Mouse (Mus musculus) limb, embryonic 15.5 days (tissue): Measurements from ENCODE around the gene Gadd45gip1. TPM values are rescaled to one million over a fixed set of nuclear protein-coding genes. Genes with fewer than 3 reads are reported as not detected.

Experiments
- ATAC-seq: fragments of 200-750 bp; cut with Nextera tagmentation; 2 replicates; pipeline ENCODE4 v1.8.0; 2017; ENCODE audit warnings: low read depth, moderate TSS enrichment; ENCODE audit not compliant: insufficient number of reproducible peaks, low FRiP score, low TSS enrichment
- H3K27ac ChIP-seq: fragments of 300-500 bp; sonication (generic); 2 replicates; pipeline ENCODE4 v1.5.1; 2015; ENCODE audit warnings: moderate library complexity, mild to moderate bottlenecking, inconsistent platforms
- H3K27me3 ChIP-seq: fragments of 300-500 bp; sonication (generic); 2 replicates; pipeline ENCODE4 v1.6.1; 2015; ENCODE audit warnings: inconsistent platforms
- H3K36me3 ChIP-seq: fragments of 300-500 bp; sonication (generic); 2 replicates; pipeline ENCODE4 v1.6.1; 2015; ENCODE audit warnings: inconsistent platforms
- H3K4me1 ChIP-seq: fragments of 300-500 bp; sonication (generic); 2 replicates; pipeline ENCODE4 v1.6.1; 2015; ENCODE audit warnings: inconsistent platforms
- H3K4me2 ChIP-seq: fragments of 300-500 bp; sonication (generic); 2 replicates; pipeline ENCODE4 v1.6.1; 2015; ENCODE audit warnings: mild to moderate bottlenecking, inconsistent platforms
- H3K4me3 ChIP-seq: fragments of 300-500 bp; sonication (generic); 2 replicates; pipeline ENCODE4 v1.5.1; 2015; ENCODE audit warnings: mild to moderate bottlenecking, inconsistent platforms
- H3K9ac ChIP-seq: fragments of 300-500 bp; sonication (generic); 2 replicates; pipeline ENCODE4 v1.6.1; 2015; ENCODE audit warnings: inconsistent platforms
- H3K9me3 ChIP-seq: fragments of 300-500 bp; sonication (generic); 2 replicates; pipeline ENCODE4 v1.6.1; 2016; ENCODE audit warnings: inconsistent platforms
- WGBS: fragments of 180-500 bp; shearing (Covaris S2); methylation state at CpG from one replicate; pipeline ENCODE4 v1.1.7; 2015; 5-methylcytosine and 5-hydroxymethylcytosine counted together
- polyA plus RNA-seq: library from polyadenylated mRNA; unstranded; fragments of >200 nt; fragmentation: Nextera tagmentation; extraction: Ambion mirVana; gene quantifications from 2 replicates; pipeline ENCODE4 v1.2.1, GENCODE M21; 2015

Gene Gadd45gip1
- polyA plus RNA-seq, 1 experiment from 2014 or later: 45.6 TPM

- 58% methylated on average over 14 of the region's 14 CpGs for WGBS
- peak overlapping the region; percentile 76; the same call in 1 of the 2 replicates for H3K27ac ChIP-seq
- H3K27me3 ChIP-seq: peaks cover 13% of the 10 kb centered on the region; the same call in 1 of the 2 replicates
- H3K4me2 ChIP-seq: no peak overlapping the region
- no peak overlapping the region for H3K9ac ChIP-seq
- no peaks in the 10 kb centered on the region; the same call in 1 of the 2 replicates for H3K36me3 ChIP-seq
- H3K4me3 ChIP-seq: no peak overlapping the region
- H3K4me1 ChIP-seq: peaks cover 99% of the 10 kb centered on the region
- no peak for ATAC-seq
- no peaks in the 10 kb centered on the region for H3K9me3 ChIP-seq
Measured at GRCm38 (mm10) chr8:84787523-84788302, 43.6 kb upstream of the Gadd45gip1 start.

GRCm38 (mm10) chr8:84788896-84789295 lies 42.4 kb upstream of the Gadd45gip1 start:
- H3K4me2 ChIP-seq: peak overlapping the region; percentile 37
- ATAC-seq: no peak
- H3K27ac ChIP-seq: peak overlapping the region; percentile 71
- H3K27me3 ChIP-seq: peaks cover 11% of the 10 kb centered on the region; the same call in 1 of the 2 replicates
- H3K4me3 ChIP-seq: peak overlapping the region; percentile 7
- 8% methylated on average over 11 of the region's 11 CpGs for WGBS
- no peak overlapping the region for H3K9ac ChIP-seq
- peaks cover 99% of the 10 kb centered on the region for H3K4me1 ChIP-seq
- H3K9me3 ChIP-seq: no peaks in the 10 kb centered on the region
- no peaks in the 10 kb centered on the region; the same call in 1 of the 2 replicates for H3K36me3 ChIP-seq

- peak overlapping the region; percentile 37 for H3K4me2 ChIP-seq
- no peak overlapping the region for H3K9ac ChIP-seq
- H3K4me3 ChIP-seq: 0 out of 2 replicates have a peak overlapping the region, but pooled peaks have one; percentile 7
- peak overlapping the region; percentile 71 for H3K27ac ChIP-seq
- WGBS: 52% methylated on average over 5 of the region's 5 CpGs
- no peak for ATAC-seq
- no peaks in the 10 kb centered on the region for H3K9me3 ChIP-seq
- H3K36me3 ChIP-seq: no peaks in the 10 kb centered on the region; the same call in 1 of the 2 replicates
- H3K4me1 ChIP-seq: peaks cover 99% of the 10 kb centered on the region
- H3K27me3 ChIP-seq: peaks cover 7% of the 10 kb centered on the region; the same call in 1 of the 2 replicates
Measured at GRCm38 (mm10) chr8:84789345-84789744, 42.0 kb upstream of the Gadd45gip1 start.

GRCm38 (mm10) chr8:84789855-84790486 lies 41.4 kb upstream of the Gadd45gip1 start:
- Histone ChIP-seq H3K9ac (no peak overlapping the region), H3K9me3 (no peaks in the 10 kb centered on the region), H3K27ac (peak overlapping the region; percentile 71), H3K27me3 (0 out of 2 replicates have a peak, but pooled peaks cover under 1% of the 10 kb centered on the region), H3K36me3 (no peaks in the 10 kb centered on the region; the same call in 1 of the 2 replicates), H3K4me3 (no peak overlapping the region), H3K4me2 (peak overlapping the region; percentile 37; the same call in 1 of the 2 replicates), H3K4me1 (peaks cover 99% of the 10 kb centered on the region)
- ATAC-seq: no peak
- WGBS: 59% methylated on average over 9 of the region's 9 CpGs

- H3K4me1 ChIP-seq: peaks cover 99% of the 10 kb centered on the region
- H3K9ac ChIP-seq: no peak overlapping the region
- no peaks in the 10 kb centered on the region for H3K9me3 ChIP-seq
- no peak for ATAC-seq
- H3K4me3 ChIP-seq: no peak overlapping the region
- peak overlapping the region; percentile 71 for H3K27ac ChIP-seq
- 54% methylated on average over 2 of the region's 2 CpGs for WGBS
- no peaks in the 10 kb centered on the region for H3K27me3 ChIP-seq
- H3K36me3 ChIP-seq: peaks cover 1% of the 10 kb centered on the region; the same call in 1 of the 2 replicates
- peak overlapping the region; percentile 6; the same call in 1 of the 2 replicates for H3K4me2 ChIP-seq
Measured at GRCm38 (mm10) chr8:84790537-84790936, 40.8 kb upstream of the Gadd45gip1 start.

GRCm38 (mm10) chr8:84792429-84792947 lies 38.8 kb upstream of the Gadd45gip1 start:
- peaks cover 13% of the 10 kb centered on the region for H3K36me3 ChIP-seq
- H3K27me3 ChIP-seq: no peaks in the 10 kb centered on the region
- H3K4me3 ChIP-seq: no peak overlapping the region
- no peak overlapping the region for H3K4me2 ChIP-seq
- H3K4me1 ChIP-seq: peaks cover 99% of the 10 kb centered on the region
- no peak for ATAC-seq
- WGBS: 79% methylated on average over 12 of the region's 12 CpGs
- H3K9ac ChIP-seq: no peak overlapping the region
- no peak overlapping the region; the same call in 1 of the 2 replicates for H3K27ac ChIP-seq
- no peaks in the 10 kb centered on the region for H3K9me3 ChIP-seq

GRCm38 (mm10) chr8:84793134-84793533 lies 38.2 kb upstream of the Gadd45gip1 start:
- Histone ChIP-seq H3K4me2 (0 out of 2 replicates have a peak overlapping the region, but pooled peaks have one; percentile 50), H3K9ac (no peak overlapping the region), H3K9me3 (no peaks in the 10 kb centered on the region), H3K27me3 (peaks cover 3% of the 10 kb centered on the region; the same call in 1 of the 2 replicates), H3K4me1 (peaks cover 99% of the 10 kb centered on the region), H3K27ac (peak overlapping the region; percentile 92; the same call in 1 of the 2 replicates), H3K36me3 (peaks cover 15% of the 10 kb centered on the region), H3K4me3 (no peak overlapping the region)
- ATAC-seq: no peak
- 79% methylated on average over 9 of the region's 9 CpGs for WGBS

GRCm38 (mm10) chr8:84793791-84794485 lies 37.4 kb upstream of the Gadd45gip1 start:
- H3K27me3 ChIP-seq: peaks cover 4% of the 10 kb centered on the region; the same call in 1 of the 2 replicates
- H3K4me1 ChIP-seq: peaks cover 96% of the 10 kb centered on the region
- peak overlapping the region; percentile 20 for H3K9ac ChIP-seq
- peak overlapping the region; percentile 29 for H3K4me3 ChIP-seq
- H3K27ac ChIP-seq: peak overlapping the region; percentile 92
- peak overlapping the region; percentile 50 for H3K4me2 ChIP-seq
- ATAC-seq: peak; percentile 74
- no peaks in the 10 kb centered on the region for H3K9me3 ChIP-seq
- 54% methylated on average over 12 of the region's 13 CpGs for WGBS
- peaks cover 19% of the 10 kb centered on the region for H3K36me3 ChIP-seq

- peak overlapping the region; percentile 50 for H3K4me2 ChIP-seq
- peaks cover 90% of the 10 kb centered on the region for H3K4me1 ChIP-seq
- peaks cover 4% of the 10 kb centered on the region; the same call in 1 of the 2 replicates for H3K27me3 ChIP-seq
- no peak for ATAC-seq
- H3K9ac ChIP-seq: peak overlapping the region; percentile 31; the same call in 1 of the 2 replicates
- H3K9me3 ChIP-seq: no peaks in the 10 kb centered on the region
- H3K27ac ChIP-seq: peak overlapping the region; percentile 92
- H3K36me3 ChIP-seq: peaks cover 19% of the 10 kb centered on the region
- H3K4me3 ChIP-seq: peak overlapping the region; percentile 29
- WGBS: 47% methylated on average over 7 of the region's 7 CpGs
Measured at GRCm38 (mm10) chr8:84794486-84794885, 36.8 kb upstream of the Gadd45gip1 start.

GRCm38 (mm10) chr8:84797256-84797797 lies 34.0 kb upstream of the Gadd45gip1 start:
- peak overlapping the region; percentile 57 for H3K4me2 ChIP-seq
- WGBS: 73% methylated on average over 15 of the region's 15 CpGs
- H3K4me3 ChIP-seq: peak overlapping the region; percentile 91
- H3K27me3 ChIP-seq: peaks cover 4% of the 10 kb centered on the region; the same call in 1 of the 2 replicates
- ATAC-seq: no peak
- peak overlapping the region; percentile 100; the same call in 1 of the 2 replicates for H3K9ac ChIP-seq
- H3K4me1 ChIP-seq: peaks cover 75% of the 10 kb centered on the region
- no peaks in the 10 kb centered on the region for H3K9me3 ChIP-seq
- H3K36me3 ChIP-seq: peaks cover 19% of the 10 kb centered on the region
- peak overlapping the region; percentile 11; the same call in 1 of the 2 replicates for H3K27ac ChIP-seq

- Histone ChIP-seq H3K4me2 (peak overlapping the region; percentile 57), H3K27ac (peak overlapping the region; percentile 17; the same call in 1 of the 2 replicates), H3K4me3 (peak overlapping the region; percentile 91), H3K27me3 (peaks cover 4% of the 10 kb centered on the region; the same call in 1 of the 2 replicates), H3K36me3 (peaks cover 19% of the 10 kb centered on the region), H3K9ac (peak overlapping the region; percentile 100), H3K4me1 (peaks cover 73% of the 10 kb centered on the region), H3K9me3 (no peaks in the 10 kb centered on the region)
- 64% methylated on average over 6 of the region's 6 CpGs for WGBS
- no peak for ATAC-seq
Measured at GRCm38 (mm10) chr8:84797971-84798370, 33.4 kb upstream of the Gadd45gip1 start.
